Mouse (Mus musculus): Measurements from ENCODE around the gene Dnttip1. TPM values are rescaled to one million over a fixed set of nuclear protein-coding genes. Genes with fewer than 3 reads are reported as not detected.

The Dnttip1 gene
- polyA plus RNA-seq, 1 experiment from 2014 or later: 70.5 TPM

DNA sequence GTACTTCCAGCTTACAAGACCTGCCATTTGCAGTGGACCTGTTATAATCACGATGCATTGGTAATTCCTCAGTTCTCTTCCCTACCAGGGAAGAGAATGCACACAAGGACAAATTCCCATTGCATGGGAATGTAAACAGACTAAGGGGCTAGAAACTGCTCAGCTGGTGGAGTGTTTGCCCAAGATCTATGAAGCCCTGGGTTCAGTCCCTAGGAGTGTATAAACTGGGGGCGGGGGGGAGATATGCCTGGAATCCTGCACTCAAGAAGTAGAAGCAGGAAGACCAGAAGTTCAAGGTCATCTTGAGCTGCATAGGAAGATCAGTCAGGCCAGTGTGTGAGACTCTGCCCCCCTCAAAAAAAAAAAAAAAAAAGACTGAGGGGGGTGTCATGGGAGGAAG, 12.5 kb upstream of the Dnttip1 start:
- no peak overlapping the region for H3K9ac ChIP-seq
- H3K27ac ChIP-seq: peak overlapping the region; percentile 81
- peak; percentile 65; the same call in 1 of the 2 replicates for ATAC-seq (ENCODE audit: borderline replicate concordance, extremely low read depth, low FRiP score, low TSS enrichment)
- WGBS: 53% methylated on average over 2 of the region's 2 CpGs
- H3K9me3 ChIP-seq: no peaks in the 10 kb centered on the region
- H3K4me1 ChIP-seq: peaks cover 29% of the 10 kb centered on the region
- no peak overlapping the region for H3K4me2 ChIP-seq
- no peak overlapping the region for H3K4me3 ChIP-seq
- H3K36me3 ChIP-seq: no peaks in the 10 kb centered on the region
- no peaks in the 10 kb centered on the region for H3K27me3 ChIP-seq

DNA sequence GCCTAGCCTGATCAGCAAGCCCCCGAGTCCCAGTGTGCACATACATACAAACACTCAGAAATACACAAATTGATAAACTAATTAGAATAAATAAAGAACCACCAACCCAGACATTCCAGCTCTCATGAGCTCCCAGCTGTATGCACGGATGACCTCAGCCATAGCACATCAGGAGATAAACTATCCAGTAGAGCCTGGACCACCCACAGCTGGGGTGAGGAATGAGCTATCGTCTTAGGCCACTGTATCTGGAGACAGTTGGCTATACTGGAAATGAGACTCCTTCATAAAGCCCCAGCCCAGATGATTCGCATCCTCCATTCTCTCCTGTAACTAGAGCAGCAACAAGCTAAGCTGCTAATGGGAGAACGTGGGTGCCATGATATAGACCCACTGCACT, 10.9 kb upstream of the Dnttip1 start:
- ATAC-seq (ENCODE audit: borderline replicate concordance, extremely low read depth, low FRiP score, low TSS enrichment): no peak; the same call in 1 of the 2 replicates
- WGBS: 59% methylated on average over 5 of the region's 5 CpGs

DNA sequence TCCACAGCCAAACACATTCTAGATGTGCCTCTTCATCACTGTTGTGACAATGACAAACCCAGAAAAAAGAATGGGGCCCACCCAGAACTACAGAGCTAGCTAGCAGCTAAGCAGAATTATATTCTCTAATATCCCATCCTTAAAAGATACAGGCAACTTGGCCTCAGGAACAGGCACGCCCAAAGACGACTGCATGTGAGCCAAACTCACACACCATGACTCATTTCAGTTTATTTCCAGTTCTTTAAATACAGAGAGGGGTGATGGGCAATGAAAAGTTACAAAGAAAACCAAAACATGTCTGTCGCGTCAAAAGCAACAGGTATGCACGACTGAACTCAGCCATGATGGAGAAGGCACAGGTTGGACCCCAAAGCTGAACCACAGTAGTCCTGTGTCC, 10.3 kb upstream of the Dnttip1 start:
- H3K27ac ChIP-seq: no peak overlapping the region
- H3K36me3 ChIP-seq: no peaks in the 10 kb centered on the region
- H3K4me3 ChIP-seq: no peak overlapping the region
- H3K9ac ChIP-seq: no peak overlapping the region
- H3K4me2 ChIP-seq: no peak overlapping the region
- H3K9me3 ChIP-seq: no peaks in the 10 kb centered on the region
- H3K4me1 ChIP-seq: peaks cover 29% of the 10 kb centered on the region
- WGBS: 75% methylated on average over 5 of the region's 5 CpGs
- ATAC-seq (ENCODE audit: borderline replicate concordance, extremely low read depth, low FRiP score, low TSS enrichment): no peak
- H3K27me3 ChIP-seq: no peaks in the 10 kb centered on the region

More for the DNA sequence above, 10.9 kb upstream of the Dnttip1 start:
- Histone ChIP-seq H3K4me1 (peaks cover 29% of the 10 kb centered on the region), H3K4me2 (no peak overlapping the region), H3K9me3 (no peaks in the 10 kb centered on the region), H3K27me3 (no peaks in the 10 kb centered on the region), H3K4me3 (no peak overlapping the region), H3K9ac (no peak overlapping the region), H3K27ac (no peak overlapping the region), H3K36me3 (no peaks in the 10 kb centered on the region)

DNA sequence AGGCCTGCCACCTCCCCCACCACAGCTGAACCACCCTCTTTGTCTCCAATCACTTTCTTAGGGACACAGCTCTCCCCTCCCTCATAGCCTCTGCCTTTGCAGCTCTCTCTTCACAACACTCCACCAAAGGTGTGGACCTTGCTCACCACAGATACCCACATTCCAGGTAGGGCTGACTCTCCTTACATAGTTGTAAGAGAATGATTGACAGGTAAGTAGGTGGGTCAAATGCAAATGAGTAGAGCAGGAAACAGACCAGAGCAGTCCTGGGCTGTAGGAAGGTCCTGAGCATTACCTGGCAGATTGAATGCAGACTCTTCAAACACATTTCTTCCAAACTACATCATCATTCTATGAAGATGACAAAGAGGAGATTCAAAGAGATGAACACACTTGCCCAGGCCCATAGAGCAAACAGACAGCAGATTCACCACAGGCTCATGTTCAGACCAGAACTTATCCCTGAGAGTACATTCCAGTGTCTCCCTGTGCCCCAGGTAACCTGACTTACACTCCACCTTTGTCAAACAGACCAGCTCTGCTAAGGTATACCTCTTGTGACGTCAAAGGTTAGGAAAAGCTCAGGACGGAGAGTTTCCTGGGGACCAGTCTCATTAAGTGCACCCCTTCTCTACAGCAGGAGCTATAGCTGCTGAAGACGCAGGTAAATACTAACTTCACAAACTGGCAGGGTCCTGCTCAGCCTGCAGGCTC, 8.2 kb upstream of the Dnttip1 start:
- Histone ChIP-seq H3K9me3 (no peaks in the 10 kb centered on the region), H3K9ac (no peak overlapping the region), H3K4me2 (no peak overlapping the region), H3K4me3 (no peak overlapping the region), H3K27me3 (no peaks in the 10 kb centered on the region), H3K4me1 (peaks cover 29% of the 10 kb centered on the region), H3K27ac (peak overlapping the region; percentile 73), H3K36me3 (no peaks in the 10 kb centered on the region)
- WGBS: 51% methylated on average over 3 of the region's 3 CpGs
- peak; percentile 67 for ATAC-seq (ENCODE audit: borderline replicate concordance, extremely low read depth, low FRiP score, low TSS enrichment)

DNA sequence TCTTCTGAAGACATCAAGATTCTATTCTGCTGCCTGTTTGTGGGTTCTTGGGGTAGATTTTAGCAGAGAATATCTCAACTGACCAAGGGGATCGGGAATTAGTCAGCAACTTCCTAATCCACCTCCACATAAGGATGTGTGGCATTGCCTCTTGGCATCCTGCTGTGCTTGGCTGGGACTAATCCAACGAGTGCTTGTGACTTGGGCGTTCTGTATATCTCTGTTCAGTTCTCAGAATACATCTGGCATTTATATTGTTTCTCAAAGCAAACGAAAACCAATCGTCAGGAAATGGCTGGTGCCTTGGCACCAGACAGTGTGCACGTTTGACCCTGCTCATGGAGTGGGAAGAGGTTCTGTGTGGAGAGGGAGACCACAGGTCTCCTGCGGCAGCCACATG, 5.9 kb upstream of the Dnttip1 start:
- Histone ChIP-seq H3K9me3 (no peaks in the 10 kb centered on the region), H3K4me1 (peaks cover 13% of the 10 kb centered on the region), H3K9ac (no peak overlapping the region), H3K36me3 (no peaks in the 10 kb centered on the region), H3K27ac (no peak overlapping the region), H3K4me2 (no peak overlapping the region), H3K27me3 (no peaks in the 10 kb centered on the region), H3K4me3 (no peak overlapping the region)
- ATAC-seq (ENCODE audit: borderline replicate concordance, extremely low read depth, low FRiP score, low TSS enrichment): no peak
- WGBS: 51% methylated on average over 7 of the region's 7 CpGs

DNA sequence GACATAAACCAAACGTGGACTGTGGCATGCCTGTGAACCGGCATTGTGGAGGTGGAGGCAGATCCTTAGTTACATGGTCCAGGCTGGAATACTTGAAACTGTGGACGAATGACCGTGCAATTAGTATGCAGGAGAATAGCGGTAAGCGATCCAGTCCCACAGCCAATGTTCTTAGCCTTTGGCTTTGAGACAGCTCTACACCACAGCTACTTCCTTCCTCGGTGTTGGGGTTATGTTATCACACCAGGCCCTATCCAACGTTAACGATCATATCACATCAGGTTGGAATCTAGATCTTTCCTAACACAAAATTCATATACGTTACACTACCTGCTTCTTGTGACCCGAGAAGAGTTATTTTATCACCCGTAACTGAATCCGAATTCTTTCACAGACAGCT, 796 bp upstream of the Dnttip1 start:
- 65% methylated on average over 13 of the region's 13 CpGs for WGBS
- H3K4me3 ChIP-seq: peak overlapping the region; percentile 77

DNA sequence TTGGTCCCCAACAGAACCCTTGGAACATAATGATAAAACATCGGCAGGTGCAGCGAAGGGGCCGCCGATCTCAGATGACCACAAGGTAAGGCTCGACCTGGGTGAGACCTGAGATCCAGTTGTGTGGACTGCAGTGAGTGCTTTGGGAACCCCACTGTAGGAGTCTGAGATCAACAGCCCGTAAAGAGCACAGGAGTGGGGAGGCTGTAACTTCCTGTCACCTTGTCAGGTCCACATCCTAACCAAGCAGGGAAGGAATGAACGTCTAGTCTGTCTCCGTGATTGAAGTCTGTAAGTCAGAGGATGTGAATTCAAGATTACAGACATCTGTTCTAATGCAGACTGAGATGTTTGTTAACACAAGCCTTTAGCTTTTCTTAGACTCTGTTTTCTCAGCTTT, 910 bp downstream of the Dnttip1 start:
- peak overlapping the region; percentile 80 for H3K4me2 ChIP-seq
- peaks cover 15% of the 10 kb centered on the region for H3K4me1 ChIP-seq
- H3K27ac ChIP-seq: no peak overlapping the region
- peak overlapping the region; percentile 88 for H3K9ac ChIP-seq
- no peaks in the 10 kb centered on the region for H3K9me3 ChIP-seq
- ATAC-seq (ENCODE audit: borderline replicate concordance, extremely low read depth, low FRiP score, low TSS enrichment): no peak
- WGBS: 41% methylated on average over 8 of the region's 8 CpGs
- no peaks in the 10 kb centered on the region for H3K27me3 ChIP-seq
- H3K36me3 ChIP-seq: peaks cover 33% of the 10 kb centered on the region
- H3K4me3 ChIP-seq: peak overlapping the region; percentile 77

More for the DNA sequence above, 796 bp upstream of the Dnttip1 start:
- H3K4me2 ChIP-seq: peak overlapping the region; percentile 82
- peaks cover 15% of the 10 kb centered on the region for H3K4me1 ChIP-seq
- no peak for ATAC-seq (ENCODE audit: borderline replicate concordance, extremely low read depth, low FRiP score, low TSS enrichment)
- no peaks in the 10 kb centered on the region for H3K9me3 ChIP-seq
- H3K36me3 ChIP-seq: peaks cover 20% of the 10 kb centered on the region
- H3K27ac ChIP-seq: no peak overlapping the region
- H3K27me3 ChIP-seq: no peaks in the 10 kb centered on the region
- H3K9ac ChIP-seq: peak overlapping the region; percentile 88; the same call in 1 of the 2 replicates

DNA sequence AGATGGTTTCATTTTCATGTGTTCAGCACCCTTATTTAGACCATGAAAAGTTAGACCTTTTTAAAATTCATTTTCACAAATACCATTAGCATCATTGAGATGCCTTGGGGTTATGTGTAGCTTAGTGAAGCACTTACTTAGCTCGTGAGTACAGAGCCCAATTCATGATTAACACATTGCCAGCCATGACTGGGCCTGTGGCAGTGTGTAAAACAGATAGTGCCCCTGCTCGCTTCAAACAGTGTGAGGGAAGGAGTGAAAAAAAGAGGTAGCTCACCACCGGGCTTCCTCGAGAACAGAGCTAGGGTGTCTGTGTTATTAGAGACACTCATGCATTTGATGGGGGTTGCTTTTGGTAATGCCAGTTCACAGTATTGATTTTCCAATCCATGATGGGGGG, 2.4 kb downstream of the Dnttip1 start:
- Histone ChIP-seq H3K27ac (no peak overlapping the region), H3K4me2 (no peak overlapping the region), H3K9me3 (no peaks in the 10 kb centered on the region), H3K9ac (no peak overlapping the region), H3K36me3 (peaks cover 42% of the 10 kb centered on the region), H3K4me1 (peaks cover 15% of the 10 kb centered on the region), H3K4me3 (no peak overlapping the region), H3K27me3 (no peaks in the 10 kb centered on the region)
- ATAC-seq (ENCODE audit: borderline replicate concordance, extremely low read depth, low FRiP score, low TSS enrichment): no peak
- 80% methylated on average over 4 of the region's 4 CpGs for WGBS

DNA sequence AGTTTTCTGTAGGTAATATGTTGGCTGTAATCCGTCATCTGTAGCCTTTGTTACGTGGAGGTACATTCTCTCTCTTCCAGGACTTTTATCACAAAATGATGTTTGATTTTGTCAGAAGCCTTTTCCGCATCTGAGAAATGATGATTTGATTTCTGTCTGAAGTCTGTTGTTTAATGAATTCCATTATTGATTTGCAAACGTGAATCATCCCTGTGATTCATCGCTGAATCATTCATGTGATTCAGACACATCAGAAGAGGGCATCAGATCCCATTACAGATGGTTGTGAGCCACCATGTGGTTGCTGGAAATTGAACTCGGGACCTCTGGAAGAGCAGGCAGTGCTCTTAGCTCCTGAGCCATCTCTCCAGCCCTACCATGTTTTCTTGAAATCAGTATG, 3.2 kb downstream of the Dnttip1 start:
- Histone ChIP-seq H3K27ac (no peak overlapping the region), H3K36me3 (peaks cover 48% of the 10 kb centered on the region), H3K4me1 (peaks cover 15% of the 10 kb centered on the region), H3K4me3 (no peak overlapping the region), H3K27me3 (no peaks in the 10 kb centered on the region), H3K4me2 (no peak overlapping the region), H3K9ac (no peak overlapping the region), H3K9me3 (no peaks in the 10 kb centered on the region)
- 88% methylated on average over 6 of the region's 6 CpGs for WGBS
- no peak for ATAC-seq (ENCODE audit: borderline replicate concordance, extremely low read depth, low FRiP score, low TSS enrichment)

DNA sequence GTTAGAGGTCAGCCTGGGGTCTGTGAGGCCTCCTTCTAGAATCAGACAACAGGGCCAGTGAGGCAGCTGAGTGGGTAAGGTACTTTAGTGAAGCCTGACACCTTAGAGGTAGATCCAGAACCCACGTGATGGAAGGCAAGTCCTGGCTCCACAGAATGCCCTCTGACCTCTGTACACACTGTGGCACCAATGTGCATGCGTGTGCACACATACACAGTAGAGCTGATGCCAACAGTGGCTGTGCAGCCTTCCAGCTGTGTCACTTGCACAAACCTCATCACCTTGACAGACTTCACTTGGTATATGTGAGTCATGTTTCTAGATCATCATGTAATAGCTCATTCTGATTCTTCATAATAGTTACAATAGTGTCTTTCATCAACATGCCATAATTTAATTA, 6.7 kb downstream of the Dnttip1 start:
- Histone ChIP-seq H3K4me3 (no peak overlapping the region), H3K36me3 (peaks cover 80% of the 10 kb centered on the region), H3K9me3 (no peaks in the 10 kb centered on the region), H3K9ac (no peak overlapping the region), H3K4me1 (no peaks in the 10 kb centered on the region), H3K4me2 (no peak overlapping the region), H3K27me3 (no peaks in the 10 kb centered on the region), H3K27ac (no peak overlapping the region)
- WGBS: 84% methylated on average over 2 of the region's 2 CpGs
- no peak for ATAC-seq (ENCODE audit: borderline replicate concordance, extremely low read depth, low FRiP score, low TSS enrichment)

DNA sequence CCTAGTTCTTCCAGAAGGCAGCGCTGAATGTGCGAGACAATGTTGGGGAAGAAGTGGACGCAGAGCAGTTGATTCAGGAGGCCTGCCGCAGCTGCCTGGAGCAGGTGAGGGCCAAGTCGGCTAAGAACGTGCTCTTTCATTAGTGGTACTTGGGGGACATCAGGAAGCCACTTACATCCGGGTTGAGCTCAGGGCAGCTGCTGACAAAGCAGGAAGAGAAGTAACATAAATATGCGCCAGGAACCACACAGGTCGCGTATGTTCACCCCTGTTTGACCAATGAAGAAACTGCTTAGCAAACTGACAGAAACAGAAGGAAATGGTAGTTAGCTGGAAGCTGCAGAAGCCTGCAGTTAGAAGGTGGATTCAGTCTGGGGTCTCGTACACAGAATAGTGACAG, 8.3 kb downstream of the Dnttip1 start:
- Histone ChIP-seq H3K36me3 (peaks cover 86% of the 10 kb centered on the region), H3K4me3 (no peak overlapping the region), H3K4me2 (no peak overlapping the region), H3K27me3 (no peaks in the 10 kb centered on the region), H3K4me1 (no peaks in the 10 kb centered on the region), H3K9ac (no peak overlapping the region), H3K27ac (no peak overlapping the region), H3K9me3 (no peaks in the 10 kb centered on the region)
- ATAC-seq (ENCODE audit: borderline replicate concordance, extremely low read depth, low FRiP score, low TSS enrichment): no peak
- WGBS: 63% methylated on average over 11 of the region's 11 CpGs

DNA sequence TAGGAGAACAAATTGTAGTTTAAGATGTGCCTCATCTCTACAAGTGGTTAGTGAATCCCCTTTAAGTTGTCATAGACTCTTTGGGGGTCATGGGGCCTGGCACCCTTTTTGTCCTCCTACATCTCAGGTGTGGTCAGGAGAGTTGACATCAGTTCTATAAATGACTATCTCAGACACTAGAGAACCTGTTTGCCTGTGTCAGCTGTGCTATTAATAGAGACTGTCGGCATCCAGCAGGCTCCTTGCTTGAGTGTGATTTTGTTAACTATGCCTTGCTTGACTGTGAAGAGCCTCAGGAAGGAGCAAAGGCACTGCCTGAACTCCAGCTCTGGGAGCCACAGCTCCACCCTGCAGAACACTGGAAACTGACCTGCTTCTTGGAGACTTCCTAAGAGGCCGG, 9.0 kb downstream of the Dnttip1 start:
- Histone ChIP-seq H3K9ac (no peak overlapping the region), H3K9me3 (no peaks in the 10 kb centered on the region), H3K27me3 (no peaks in the 10 kb centered on the region), H3K4me3 (no peak overlapping the region), H3K36me3 (peaks cover 87% of the 10 kb centered on the region), H3K27ac (no peak overlapping the region), H3K4me2 (no peak overlapping the region), H3K4me1 (no peaks in the 10 kb centered on the region)
- no peak for ATAC-seq (ENCODE audit: borderline replicate concordance, extremely low read depth, low FRiP score, low TSS enrichment)
- WGBS: 76% methylated on average over 2 of the region's 2 CpGs

DNA sequence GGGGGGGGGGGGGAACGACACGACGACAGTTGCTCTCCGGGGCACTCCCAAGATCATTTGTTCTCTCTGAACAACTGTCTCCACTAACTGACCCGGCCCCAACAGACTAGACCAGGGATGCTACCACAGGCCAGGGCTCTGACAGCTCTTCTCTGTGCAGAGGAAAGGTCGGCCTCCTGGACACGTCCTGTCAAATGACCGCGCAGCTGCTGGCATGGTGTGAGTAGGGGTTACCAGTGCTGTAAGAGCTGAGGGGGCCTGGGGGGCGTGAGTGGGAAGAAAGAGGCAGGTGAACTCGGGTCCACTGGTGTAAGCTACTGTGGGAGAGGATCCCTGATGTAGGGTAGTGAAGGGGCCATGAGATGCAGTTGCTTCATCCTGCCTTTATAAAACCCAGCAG, 12.1 kb downstream of the Dnttip1 start:
- H3K4me1 ChIP-seq: no peaks in the 10 kb centered on the region
- no peak overlapping the region for H3K27ac ChIP-seq
- no peak overlapping the region for H3K4me3 ChIP-seq
- no peaks in the 10 kb centered on the region for H3K27me3 ChIP-seq
- no peak overlapping the region for H3K9ac ChIP-seq
- 88% methylated on average over 11 of the region's 11 CpGs for WGBS
- H3K36me3 ChIP-seq: peaks cover 93% of the 10 kb centered on the region
- H3K4me2 ChIP-seq: no peak overlapping the region
- ATAC-seq (ENCODE audit: borderline replicate concordance, extremely low read depth, low FRiP score, low TSS enrichment): no peak
- H3K9me3 ChIP-seq: no peaks in the 10 kb centered on the region

All from lung, embryonic 15.5 days (tissue).